Mouse (Mus musculus) small intestine, adult 10 weeks (tissue): ENCODE data around the gene Gm11563. TPM values are rescaled to one million over a fixed set of nuclear protein-coding genes. Genes with fewer than 3 reads are reported as not detected.

Experiments
- polyA plus RNA-seq: library from polyadenylated mRNA; stranded (reverse); fragments of 350-450 nt; fragmentation: Illumina TruSeq; extraction: RNeasy Lipid Tissue Mini Kit (QIAGEN cat#74804); gene quantifications from one replicate; pipeline ENCODE4 v1.2.3, GENCODE M21; 2014; ENCODE audit warnings: low replicate concordance

The Gm11563 gene
- polyA plus RNA-seq: not detected

GRCm38 (mm10) chr11:99658467-99659010 is at the start of gene Gm11563:
Gene Gm11563 (minus strand): TSS chr11:99658960.

GRCm38 (mm10) chr11:99690463-99690862 is 31.7 kb upstream of the Gm11563 start, which contains the start of gene Gm14190:
Gene Gm14190 (minus strand): TSS chr11:99690740.

GRCm38 (mm10) chr11:99665860-99666259 is 7.1 kb upstream of the Gm11563 start, which contains the start of gene Krtap4-6:
Gene Krtap4-6 (minus strand): TSS chr11:99665960.

GRCm38 (mm10) chr11:99650136-99650535 is 8.6 kb downstream of the Gm11563 start, which contains the start of gene Gm11555:
Gene Gm11555 (minus strand): TSS chr11:99650236.

GRCm38 (mm10) chr11:99643635-99644139 is 15.1 kb downstream of the Gm11563 start, which contains the start of gene Krtap4-7:
Gene Krtap4-7 (minus strand): TSS chr11:99644089.

GRCm38 (mm10) chr11:99634653-99635134 is 24.1 kb downstream of the Gm11563 start, which contains the start of gene Krtap4-2:
Gene Krtap4-2 (minus strand): TSS chr11:99635084.

GRCm38 (mm10) chr11:99628138-99628537 is 30.6 kb downstream of the Gm11563 start, which contains the start of gene Krtap4-1:
Gene Krtap4-1 (minus strand): TSS chr11:99628238.

GRCm38 (mm10) chr11:99620335-99620734 is 38.4 kb downstream of the Gm11563 start, which contains the start of gene Gm11562:
Gene Gm11562 (minus strand): TSS chr11:99620435.

GRCm38 (mm10) chr11:99614796-99615363 is 43.9 kb downstream of the Gm11563 start, which contains the start of gene Krtap2-4:
Gene Krtap2-4 (minus strand): TSS chr11:99614846.

GRCm38 (mm10) chr11:99610089-99610488 is 48.7 kb downstream of the Gm11563 start, which contains the start of gene Gm11937:
Gene Gm11937 (minus strand): TSS chr11:99610189.

Other genes with a start within 250 kb of the Gm11563 start
- gene Krt12, start 236.7 kb downstream of the Gm11563 start, polyA plus RNA-seq: 1.2 TPM
- 924 TPM for gene Krt20, start 220.8 kb downstream of the Gm11563 start, polyA plus RNA-seq
- 3.3 TPM for gene Krt23, start 165.8 kb downstream of the Gm11563 start, polyA plus RNA-seq
- gene Krt39, start 137.6 kb downstream of the Gm11563 start, polyA plus RNA-seq: not detected
- not detected for gene Krt40, start 115.8 kb downstream of the Gm11563 start, polyA plus RNA-seq
- gene Krtap3-3, start 108.1 kb downstream of the Gm11563 start, polyA plus RNA-seq: not detected
- gene Krtap3-2, start 102.1 kb downstream of the Gm11563 start, polyA plus RNA-seq: not detected
- gene Gm11939, start 99.5 kb downstream of the Gm11563 start, polyA plus RNA-seq: not detected
- not detected for gene Krtap3-1, start 92.3 kb downstream of the Gm11563 start, polyA plus RNA-seq
- gene Krtap1-5, start 77.9 kb downstream of the Gm11563 start, polyA plus RNA-seq: not detected
- gene Krtap1-4, start 75.3 kb downstream of the Gm11563 start, polyA plus RNA-seq: not detected
- gene Krtap1-3, start 67.6 kb downstream of the Gm11563 start, polyA plus RNA-seq: not detected
- not detected for gene Krtap9-3, start 60.9 kb downstream of the Gm11563 start, polyA plus RNA-seq
- not detected for gene Gm11938, start 55.7 kb downstream of the Gm11563 start, polyA plus RNA-seq
- gene Gm11937, start 48.8 kb downstream of the Gm11563 start, polyA plus RNA-seq: not detected
- gene Krtap2-4, start 44.1 kb downstream of the Gm11563 start, polyA plus RNA-seq: not detected
- gene Gm11562, start 38.5 kb downstream of the Gm11563 start, polyA plus RNA-seq: not detected
- gene Krtap4-1, start 30.7 kb downstream of the Gm11563 start, polyA plus RNA-seq: not detected
- not detected for gene Krtap4-2, start 23.9 kb downstream of the Gm11563 start, polyA plus RNA-seq
- not detected for gene Krtap4-7, start 14.9 kb downstream of the Gm11563 start, polyA plus RNA-seq
- gene Gm11555, start 8.7 kb downstream of the Gm11563 start, polyA plus RNA-seq: not detected
- not detected for gene Krtap4-6, start 7.0 kb upstream of the Gm11563 start, polyA plus RNA-seq
- gene Gm14190, start 31.8 kb upstream of the Gm11563 start, polyA plus RNA-seq: not detected
- not detected for gene Gm14180, start 75.3 kb upstream of the Gm11563 start, polyA plus RNA-seq
- gene Gm11595, start 114.0 kb upstream of the Gm11563 start, polyA plus RNA-seq: not detected
- not detected for gene Krtap4-8, start 121.7 kb upstream of the Gm11563 start, polyA plus RNA-seq
- not detected for gene Krtap4-9, start 126.2 kb upstream of the Gm11563 start, polyA plus RNA-seq
- not detected for gene Gm11596, start 134.5 kb upstream of the Gm11563 start, polyA plus RNA-seq
- gene Gm11569, start 140.0 kb upstream of the Gm11563 start, polyA plus RNA-seq: not detected
- gene Gm11554, start 145.5 kb upstream of the Gm11563 start, polyA plus RNA-seq: not detected
- not detected for gene Krtap4-13, start 150.9 kb upstream of the Gm11563 start, polyA plus RNA-seq
- not detected for gene Gm11564, start 156.7 kb upstream of the Gm11563 start, polyA plus RNA-seq
- not detected for gene 2300003K06Rik, start 179.1 kb upstream of the Gm11563 start, polyA plus RNA-seq
- not detected for gene Krtap4-16, start 192.6 kb upstream of the Gm11563 start, polyA plus RNA-seq
- not detected for gene Gm11568, start 199.0 kb upstream of the Gm11563 start, polyA plus RNA-seq
- not detected for gene Gm11559, start 205.5 kb upstream of the Gm11563 start, polyA plus RNA-seq
- not detected for gene Krtap9-1, start 214.4 kb upstream of the Gm11563 start, polyA plus RNA-seq
- gene Gm11567, start 220.2 kb upstream of the Gm11563 start, polyA plus RNA-seq: not detected
- not detected for gene Krtap31-1, start 249.0 kb upstream of the Gm11563 start, polyA plus RNA-seq